Comparison of ENCODE assay signal across 8 mouse cellular contexts in genomic region chr5:34210279-34210678, GRCm38 (mm10). TPM values are rescaled to one million over a fixed set of nuclear protein-coding genes. Genes with fewer than 3 reads are reported as not detected.
A peak's percentile ranks its signal among the peaks of the same experiment; 100 is the strongest.
DNase-seq lines count a peak whose midpoint lies in the region; ATAC-seq and TF ChIP-seq lines count a peak whose summit lies in the region.

No protein-coding gene starts in this region.

- H3K9me3 ChIP-seq in intestine, postnatal 0 days (ENCODE audit: control insufficient read depth) = no peaks in the 10 kb centered on the region
- no peaks in the 10 kb centered on the region for H3K9me3 ChIP-seq in limb, embryonic 13.5 days
- H3K9me3 ChIP-seq in midbrain, embryonic 16.5 days (replicated peaks; ENCODE audit: control insufficient read depth, low read length, poor library complexity, severe bottlenecking) = no peaks in the 10 kb centered on the region

- no peak overlapping the region for H3K4me3 ChIP-seq in cortical plate, adult 2 months (ENCODE audit: insufficient read depth, low read length)
- no peak overlapping the region for H3K4me3 ChIP-seq in intestine, postnatal 0 days (ENCODE audit: low read depth, low read length)
- H3K4me3 ChIP-seq in limb, embryonic 13.5 days = no peak overlapping the region
- no peak overlapping the region for H3K4me3 ChIP-seq in midbrain, embryonic 16.5 days (ENCODE audit: low read depth, low read length)

- no peaks in the 10 kb centered on the region for H3K27me3 ChIP-seq in intestine, postnatal 0 days (replicated peaks; ENCODE audit: control insufficient read depth, insufficient read depth, low read length)
- H3K27me3 ChIP-seq in limb, embryonic 13.5 days = no peaks in the 10 kb centered on the region
- no peaks in the 10 kb centered on the region for H3K27me3 ChIP-seq in midbrain, embryonic 16.5 days (ENCODE audit: control insufficient read depth, insufficient read depth, low read depth, low read length)

- no peak overlapping the region for H3K9ac ChIP-seq in intestine, postnatal 0 days (ENCODE audit: low read depth, low read length)
- no peak overlapping the region for H3K9ac ChIP-seq in limb, embryonic 13.5 days
- no peak overlapping the region for H3K9ac ChIP-seq in midbrain, embryonic 16.5 days (ENCODE audit: low read depth, low read length)

- TF ChIP-seq POLR2A in cortical plate, adult 2 months (IDR thresholded peaks at IDR 0.05; ENCODE audit: extremely low read depth, insufficient read depth, low read length) = no peak

- DNase-seq in 3T3-L1 (ENCODE audit: low read depth, low spot score) (peak; percentile 92), WW6 (ENCODE audit: low read depth, low spot score) (peak; percentile 64)
- DNase-seq in gastrocnemius, postnatal 25 days = peak; percentile 64
- peak; percentile 62 to 68 for DNase-seq in spleen, postnatal 36 days (ENCODE audit: low spot score in 2 of 2)

- 0% methylated on average over 1 of the region's 1 CpGs for WGBS in intestine, postnatal 0 days
- WGBS in limb, embryonic 13.5 days = 0% methylated on average over 1 of the region's 1 CpGs
- 0% methylated on average over 1 of the region's 1 CpGs for WGBS in midbrain, embryonic 16.5 days

- no peak overlapping the region for H3K4me2 ChIP-seq in intestine, postnatal 0 days (replicated peaks; ENCODE audit: low read depth)
- H3K4me2 ChIP-seq in limb, embryonic 13.5 days (replicated peaks) = no peak overlapping the region
- no peak overlapping the region for H3K4me2 ChIP-seq in midbrain, embryonic 16.5 days (ENCODE audit: low read length)

- no peaks in the 10 kb centered on the region for H3K36me3 ChIP-seq in intestine, postnatal 0 days (ENCODE audit: control insufficient read depth, insufficient read depth)
- H3K36me3 ChIP-seq in limb, embryonic 13.5 days = no peaks in the 10 kb centered on the region
- H3K36me3 ChIP-seq in midbrain, embryonic 16.5 days (ENCODE audit: control insufficient read depth, insufficient read depth, low read length) = no peaks in the 10 kb centered on the region; the same call in 1 of the 2 replicates

- no peaks in the 10 kb centered on the region for H3K4me1 ChIP-seq in cortical plate, adult 2 months (ENCODE audit: control insufficient read depth, insufficient read depth, low read length)
- H3K4me1 ChIP-seq in intestine, postnatal 0 days (replicated peaks; ENCODE audit: control insufficient read depth, insufficient read depth, low read length) = no peaks in the 10 kb centered on the region
- H3K4me1 ChIP-seq in limb, embryonic 13.5 days = peaks cover 8% of the 10 kb centered on the region
- no peaks in the 10 kb centered on the region for H3K4me1 ChIP-seq in midbrain, embryonic 16.5 days (ENCODE audit: control insufficient read depth, insufficient read depth, low read length)

- H3K27ac ChIP-seq in cortical plate, adult 2 months (ENCODE audit: insufficient read depth, low read length) = no peak overlapping the region
- H3K27ac ChIP-seq in intestine, postnatal 0 days (ENCODE audit: low read depth, low read length) = no peak overlapping the region
- no peak overlapping the region for H3K27ac ChIP-seq in limb, embryonic 13.5 days
- H3K27ac ChIP-seq in midbrain, embryonic 16.5 days (ENCODE audit: low read length) = no peak overlapping the region

- ATAC-seq in intestine, postnatal 0 days = peak; percentile 64; the same call in 1 of the 2 replicates
- ATAC-seq in limb, embryonic 13.5 days (ENCODE audit: low FRiP score, low read depth) = peak; percentile 87
- peak; percentile 68; the same call in 1 of the 2 replicates for ATAC-seq in midbrain, embryonic 16.5 days

- peak; percentile 93 for TF ChIP-seq CTCF in cortical plate, adult 2 months (IDR thresholded peaks at IDR 0.05; ENCODE audit: extremely low read depth, insufficient read depth, low read length)
- TF ChIP-seq CTCF in intestine, postnatal 0 days (IDR thresholded peaks at IDR 0.05; ENCODE audit: low read depth) = peak; percentile 97

RNA-seq across cellular contexts. Expression of gene Mxd4, which starts 22.8 kb away (rescaled TPM):
- 93.6 and 95.3 TPM in 2 replicates for polyA plus RNA-seq in cortical plate, adult 2 months (2012; rRNA removed)
- 10 to 100 TPM; 27.2 to 43.3 TPM for total RNA-seq in gastrocnemius, postnatal 25 days (2021)
- polyA plus RNA-seq in intestine, postnatal 0 days (2015; fragmentation: Nextera tagmentation; extraction: Ambion mirVana) = 14.1 and 17.7 TPM in 2 replicates
- 36.4 and 39.6 TPM in 2 replicates for polyA plus RNA-seq in limb, embryonic 13.5 days (2015; fragmentation: Nextera tagmentation; extraction: Ambion mirVana)
- 32.0 and 33.9 TPM in 2 replicates for polyA plus RNA-seq in midbrain, embryonic 16.5 days (2015; fragmentation: Nextera tagmentation; extraction: Ambion mirVana)

RNA-seq across cellular contexts. Expression of gene Haus3, which starts 41.0 kb away (rescaled TPM):
- polyA plus RNA-seq in cortical plate, adult 2 months (2012; rRNA removed) = 5.5 and 5.7 TPM in 2 replicates
- total RNA-seq in gastrocnemius, postnatal 25 days (2021) = 1 to 10 TPM; 3.4 to 3.7 TPM
- polyA plus RNA-seq in intestine, postnatal 0 days (2015; fragmentation: Nextera tagmentation; extraction: Ambion mirVana) = 9.6 and 10.1 TPM in 2 replicates
- 36.8 and 39.1 TPM in 2 replicates for polyA plus RNA-seq in limb, embryonic 13.5 days (2015; fragmentation: Nextera tagmentation; extraction: Ambion mirVana)
- polyA plus RNA-seq in midbrain, embryonic 16.5 days (2015; fragmentation: Nextera tagmentation; extraction: Ambion mirVana) = 10.5 and 14.4 TPM in 2 replicates

RNA-seq across cellular contexts. Expression of gene Poln, which starts 41.0 kb away (rescaled TPM):
- polyA plus RNA-seq in cortical plate, adult 2 months (2012; rRNA removed) = 1.4 and 3.1 TPM in 2 replicates
- under 1 TPM in 1 of 2 experiments, not detected in 1; 0.87 TPM for total RNA-seq in gastrocnemius, postnatal 25 days (2021)
- 0.41 TPM in 1 of 2 replicates, not detected in the other for polyA plus RNA-seq in intestine, postnatal 0 days (2015; fragmentation: Nextera tagmentation; extraction: Ambion mirVana)
- polyA plus RNA-seq in limb, embryonic 13.5 days (2015; fragmentation: Nextera tagmentation; extraction: Ambion mirVana) = 0.52 and 0.84 TPM in 2 replicates
- 0.18 and 0.26 TPM in 2 replicates for polyA plus RNA-seq in midbrain, embryonic 16.5 days (2015; fragmentation: Nextera tagmentation; extraction: Ambion mirVana)
